Mouse (Mus musculus) heart, embryonic 12.5 days (tissue): ENCODE data around the gene 1700084M14Rik. TPM values are rescaled to one million over a fixed set of nuclear protein-coding genes. Genes with fewer than 3 reads are reported as not detected.
"Not testable (repeated sequence)": the region's sequence is repeated elsewhere in the genome, so short reads cannot be mapped to it uniquely, and the experiment has no call there.

Experiments
- ATAC-seq: fragments of 200-750 bp; cut with Nextera tagmentation; 2 replicates; pipeline ENCODE4 v1.8.0; 2017; ENCODE audit warnings: moderate TSS enrichment, moderate library complexity; ENCODE audit not compliant: insufficient number of reproducible peaks, low FRiP score
- H3K27ac ChIP-seq: fragments of 300-500 bp; sonication (generic); 2 replicates; pipeline ENCODE4 v1.5.1; 2016; ENCODE audit warnings: mild to moderate bottlenecking, moderate library complexity; ENCODE audit not compliant: poor library complexity, severe bottlenecking
- H3K27me3 ChIP-seq: fragments of 300-500 bp; sonication (generic); replicated peaks from 2 replicates; pipeline ENCODE4 v1.6.1; 2016; ENCODE audit warnings: mild to moderate bottlenecking, moderate library complexity
- H3K36me3 ChIP-seq: fragments of 300-500 bp; sonication (generic); 2 replicates; pipeline ENCODE4 v1.6.1; 2016; ENCODE audit warnings: mild to moderate bottlenecking, moderate library complexity
- H3K4me1 ChIP-seq: fragments of 300-500 bp; sonication (generic); replicated peaks from 2 replicates; pipeline ENCODE4 v1.6.1; 2016; ENCODE audit warnings: mild to moderate bottlenecking
- H3K4me2 ChIP-seq: fragments of 300-500 bp; sonication (generic); 2 replicates; pipeline ENCODE4 v1.6.1; 2016; ENCODE audit warnings: mild to moderate bottlenecking, moderate library complexity
- H3K4me3 ChIP-seq: fragments of 300-500 bp; sonication (generic); 2 replicates; pipeline ENCODE4 v1.5.1; 2016; ENCODE audit warnings: mild to moderate bottlenecking
- H3K9ac ChIP-seq: fragments of 300-500 bp; sonication (generic); 2 replicates; pipeline ENCODE4 v1.6.1; 2016; ENCODE audit warnings: mild to moderate bottlenecking, moderate library complexity
- H3K9me3 ChIP-seq: fragments of 300-500 bp; sonication (generic); replicated peaks from 2 replicates; pipeline ENCODE4 v1.6.1; 2016; ENCODE audit warnings: mild to moderate bottlenecking, moderate library complexity
- WGBS: fragments of 180-500 bp; shearing (Covaris S2); methylation state at CpG from one replicate; pipeline ENCODE4 v1.1.7; 2016; 5-methylcytosine and 5-hydroxymethylcytosine counted together
- polyA plus RNA-seq: library from polyadenylated mRNA; unstranded; fragments of >200 nt; fragmentation: Nextera tagmentation; extraction: Ambion mirVana; gene quantifications from 2 replicates; pipeline ENCODE4 v1.2.1, GENCODE M21; 2016

1700084M14Rik gene
- not detected in 2 replicates for polyA plus RNA-seq

DNA sequence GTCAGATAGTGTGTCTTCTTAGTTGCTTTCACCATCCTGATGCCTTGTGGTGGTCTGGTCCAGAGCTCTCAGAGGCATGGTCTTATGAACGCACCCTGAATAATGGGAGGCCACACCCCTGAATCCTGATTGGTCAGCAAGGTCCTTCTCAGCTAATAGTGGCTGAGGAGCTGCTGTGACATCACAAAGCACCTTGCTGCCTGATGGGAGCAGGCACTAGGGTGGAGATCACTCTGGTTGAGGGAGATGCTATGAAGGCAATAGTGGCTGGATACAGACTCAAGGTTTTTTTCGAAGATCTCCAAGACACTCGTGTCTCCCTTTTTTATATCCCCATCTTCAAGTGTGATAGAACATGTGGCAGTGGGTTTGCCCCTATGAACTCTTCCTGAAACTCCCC is at the start of gene 1700084M14Rik:
TSS of gene 1700084M14Rik (minus strand) at position 101 of the 400 bp plus-strand sequence.
- not testable (repeated sequence) for H3K4me1 ChIP-seq, H3K4me3 ChIP-seq, H3K36me3 ChIP-seq, H3K4me2 ChIP-seq, H3K9ac ChIP-seq, H3K27ac ChIP-seq, H3K27me3 ChIP-seq, H3K9me3 ChIP-seq, ATAC-seq
- WGBS, result 65% methylated on average over 3 of the region's 3 CpGs

Other genes with a start within 250 kb of the 1700084M14Rik start
- not detected in 2 replicates for gene Mageb2, start 244.2 kb downstream of the 1700084M14Rik start, polyA plus RNA-seq
- not detected in 2 replicates for gene Gm5072, start 183.4 kb downstream of the 1700084M14Rik start, polyA plus RNA-seq
- not detected in 2 replicates for gene Gm8914, start 95.8 kb downstream of the 1700084M14Rik start, polyA plus RNA-seq
- gene Gm14781, start 56.3 kb upstream of the 1700084M14Rik start, polyA plus RNA-seq, result not detected in 2 replicates
- not detected in 2 replicates for gene Mageb5, start 207.1 kb upstream of the 1700084M14Rik start, polyA plus RNA-seq